Comparison of ENCODE assay signal across 8 mouse cellular contexts in genomic region chr6:90819880-90820279, GRCm38 (mm10).
DNase-seq lines count a peak whose midpoint lies in the region; ATAC-seq and TF ChIP-seq lines count a peak whose summit lies in the region.

No protein-coding gene starts in this region.

- H3K4me2 ChIP-seq in midbrain, embryonic 16.5 days (ENCODE audit: low read length): no peak overlapping the region

- H3K27ac ChIP-seq in left cerebral cortex, adult 2 months: no peak overlapping the region; the same call in 1 of the 2 replicates
- H3K27ac ChIP-seq in cortical plate, adult 2 months (ENCODE audit: insufficient read depth, low read length): no peak overlapping the region
- H3K27ac ChIP-seq in midbrain, embryonic 16.5 days (ENCODE audit: low read length): no peak overlapping the region

- no peak for ATAC-seq in Patski
- ATAC-seq in midbrain, embryonic 16.5 days: peak; percentile 64; the same call in 1 of the 2 replicates

- H3K27me3 ChIP-seq in Patski: no peaks in the 10 kb centered on the region
- no peaks in the 10 kb centered on the region for H3K27me3 ChIP-seq in midbrain, embryonic 16.5 days (ENCODE audit: control insufficient read depth, insufficient read depth, low read depth, low read length)

- H3K36me3 ChIP-seq in midbrain, embryonic 16.5 days (ENCODE audit: control insufficient read depth, insufficient read depth, low read length): no peaks in the 10 kb centered on the region

- TF ChIP-seq POLR2A in cortical plate, adult 2 months (IDR thresholded peaks at IDR 0.05; ENCODE audit: extremely low read depth, insufficient read depth, low read length): no peak

- peaks cover 4% of the 10 kb centered on the region; the same call in 1 of the 2 replicates for H3K4me1 ChIP-seq in cortical plate, adult 2 months (ENCODE audit: control insufficient read depth, insufficient read depth, low read length)
- H3K4me1 ChIP-seq in midbrain, embryonic 16.5 days (ENCODE audit: control insufficient read depth, insufficient read depth, low read length): no peaks in the 10 kb centered on the region

- TF ChIP-seq CTCF in left cerebral cortex, adult 2 months (IDR thresholded peaks at IDR 0.05): peak; percentile 36
- TF ChIP-seq CTCF in Patski (IDR thresholded peaks at IDR 0.05): peak; percentile 56
- peak; percentile 50 for TF ChIP-seq CTCF in cortical plate, adult 2 months (IDR thresholded peaks at IDR 0.05; ENCODE audit: extremely low read depth, insufficient read depth, low read length)

- in situ Hi-C loops in Patski (cut with MboI; ENCODE audit: low pct_unique_long_range_greater_than_20kb): loop anchor here (5.0 kb wide), 2 partner anchors 322 to 457 kb away; no protein-coding TSS in a partner anchor

- POLR2A ChIA-PET in Patski (lab: Charles Lee): interaction anchor here (0.5 to 0.6 kb wide), 2 partner anchors 49 to 269 kb away, joined by 3 read pairs; no protein-coding TSS in a partner anchor

- CTCF ChIA-PET in Patski (lab: Charles Lee): interaction anchor here (1.0 to 1.6 kb wide), 6 partner anchors 9 to 461 kb away, joined by 3 to 6 read pairs (median 4); no protein-coding TSS in a partner anchor

- H3K4me3 ChIP-seq in left cerebral cortex, adult 2 months: no peak overlapping the region
- H3K4me3 ChIP-seq in cortical plate, adult 2 months (ENCODE audit: insufficient read depth, low read length): no peak overlapping the region
- H3K4me3 ChIP-seq in midbrain, embryonic 16.5 days (ENCODE audit: low read depth, low read length): no peak overlapping the region

- H3K9me3 ChIP-seq in midbrain, embryonic 16.5 days (replicated peaks; ENCODE audit: control insufficient read depth, low read length, poor library complexity, severe bottlenecking): no peaks in the 10 kb centered on the region

- WGBS in midbrain, embryonic 16.5 days: 57% methylated on average over 2 of the region's 2 CpGs

- intact Hi-C loops in left cerebral cortex, adult 2 months (cut with DNase I): loop anchor here (2.0 to 5.0 kb wide), 5 partner anchors 107 to 462 kb away; partner anchors contain the start of gene Iqsec1
- intact Hi-C loops in left cerebral cortex, postnatal 25 days (cut with DNase I): loop anchor here (2.0 kb wide), 1 partner anchor 319 kb away; no protein-coding TSS in a partner anchor
- intact Hi-C loops in gastrocnemius, postnatal 36 days (cut with DNase I): loop anchor here (5.0 to 10.0 kb wide), 4 partner anchors 262 to 462 kb away; no protein-coding TSS in a partner anchor

- no peak overlapping the region for H3K9ac ChIP-seq in midbrain, embryonic 16.5 days (ENCODE audit: low read depth, low read length)

- DNase-seq in left cerebral cortex, adult 2 months (ENCODE audit: extremely low spot score in 1 of 2, low spot score in 2 of 2): no peak
- DNase-seq in left cerebral cortex, postnatal 25 days (ENCODE audit: low spot score in 2 of 2): no peak
- no peak for DNase-seq in Patski (ENCODE audit: low read depth, low spot score)
- DNase-seq in urinary bladder, postnatal 4 days (ENCODE audit: low spot score in 2 of 2): no peak
- DNase-seq in gastrocnemius, postnatal 36 days: no peak
- no peak for DNase-seq in testis, postnatal 14 days (ENCODE audit: low spot score)
